Mouse (Mus musculus) forebrain, embryonic 16.5 days (tissue): ENCODE data around the gene Soat2. TPM values are rescaled to one million over a fixed set of nuclear protein-coding genes. Genes with fewer than 3 reads are reported as not detected.

Experiments
- ATAC-seq: fragments of 200-750 bp; cut with Nextera tagmentation; 2 replicates; pipeline ENCODE4 v1.8.0; 2017; ENCODE audit warnings: mild to moderate bottlenecking, moderate library complexity
- H3K27ac ChIP-seq: fragments of 300-500 bp; sonication (generic); 2 replicates; pipeline ENCODE4 v1.5.1; 2014; ENCODE audit warnings: low read length, control low read depth
- H3K27me3 ChIP-seq: fragments of 300-500 bp; sonication (generic); replicated peaks from 2 replicates; pipeline ENCODE4 v1.6.1; 2014; ENCODE audit warnings: low read length; ENCODE audit not compliant: control insufficient read depth, insufficient read depth
- H3K36me3 ChIP-seq: fragments of 300-500 bp; sonication (generic); 2 replicates; pipeline ENCODE4 v1.6.1; 2014; ENCODE audit not compliant: control insufficient read depth, insufficient read depth
- H3K4me1 ChIP-seq: fragments of 300-500 bp; sonication (generic); replicated peaks from 2 replicates; pipeline ENCODE4 v1.6.1; 2014; ENCODE audit warnings: low read length; ENCODE audit not compliant: control insufficient read depth, insufficient read depth
- H3K4me2 ChIP-seq: fragments of 300-500 bp; sonication (generic); 2 replicates; pipeline ENCODE4 v1.6.1; 2014; ENCODE audit warnings: mild to moderate bottlenecking, low read length, control low read depth
- H3K4me3 ChIP-seq: fragments of 300-500 bp; sonication (generic); replicated peaks from 2 replicates; pipeline ENCODE4 v1.5.1; 2014; ENCODE audit warnings: mild to moderate bottlenecking, low read length, control low read depth
- H3K9ac ChIP-seq: fragments of 300-500 bp; sonication (generic); replicated peaks from 2 replicates; pipeline ENCODE4 v1.6.1; 2014; ENCODE audit warnings: low read depth, low read length, control low read depth
- H3K9me3 ChIP-seq: fragments of 300-500 bp; sonication (generic); 2 replicates; pipeline ENCODE4 v1.6.1; 2016; ENCODE audit warnings: low read length; ENCODE audit not compliant: control insufficient read depth
- WGBS: fragments of 180-500 bp; shearing (Covaris S2); extraction: QIAGEN DNeasy Blood & Tissue Kit; methylation state at CpG from one replicate; pipeline ENCODE4 v1.1.7; 2014; 5-methylcytosine and 5-hydroxymethylcytosine counted together
- polyA plus RNA-seq: library from polyadenylated mRNA; unstranded; fragments of >200 nt; fragmentation: Nextera tagmentation; extraction: Ambion mirVana; gene quantifications from 2 replicates; pipeline ENCODE4 v1.2.1, GENCODE M21; 2015

The Soat2 gene
- polyA plus RNA-seq, 1 experiment from 2014 or later: not detected

GRCm38 (mm10) chr15:102105764-102106730, 44.3 kb upstream of the Soat2 start:
- Histone ChIP-seq H3K27me3 (peaks cover 11% of the 10 kb centered on the region; the same call in 1 of the 2 replicates), H3K27ac (no peak overlapping the region), H3K4me1 (peaks cover 27% of the 10 kb centered on the region), H3K4me2 (no peak overlapping the region; the same call in 1 of the 2 replicates), H3K4me3 (no peak overlapping the region), H3K36me3 (no peaks in the 10 kb centered on the region), H3K9ac (no peak overlapping the region), H3K9me3 (no peaks in the 10 kb centered on the region)
- 25% methylated on average over 18 of the region's 18 CpGs for WGBS
- no peak for ATAC-seq

GRCm38 (mm10) chr15:102106754-102107456, 43.4 kb upstream of the Soat2 start:
- Histone ChIP-seq H3K9me3 (no peaks in the 10 kb centered on the region), H3K27me3 (peaks cover 11% of the 10 kb centered on the region; the same call in 1 of the 2 replicates), H3K4me1 (peaks cover 27% of the 10 kb centered on the region), H3K9ac (0 out of 2 replicates have a peak overlapping the region, but pooled peaks have one; percentile 2), H3K4me3 (peak overlapping the region; percentile 13), H3K36me3 (no peaks in the 10 kb centered on the region), H3K27ac (no peak overlapping the region), H3K4me2 (peak overlapping the region; percentile 46)
- 4% methylated on average over 38 of the region's 38 CpGs for WGBS
- ATAC-seq: no peak

GRCm38 (mm10) chr15:102107689-102108573, 42.4 kb upstream of the Soat2 start:
- no peak overlapping the region for H3K4me2 ChIP-seq
- no peaks in the 10 kb centered on the region for H3K9me3 ChIP-seq
- H3K4me1 ChIP-seq: peaks cover 27% of the 10 kb centered on the region
- H3K27me3 ChIP-seq: peaks cover 11% of the 10 kb centered on the region; the same call in 1 of the 2 replicates
- H3K36me3 ChIP-seq: no peaks in the 10 kb centered on the region
- H3K4me3 ChIP-seq: no peak overlapping the region
- ATAC-seq: no peak; the same call in 1 of the 2 replicates
- 31% methylated on average over 13 of the region's 13 CpGs for WGBS
- H3K9ac ChIP-seq: no peak overlapping the region
- H3K27ac ChIP-seq: no peak overlapping the region

GRCm38 (mm10) chr15:102108651-102109525, 41.4 kb upstream of the Soat2 start:
- WGBS: 40% methylated on average over 18 of the region's 18 CpGs
- ATAC-seq: peak; percentile 41
- Histone ChIP-seq H3K36me3 (no peaks in the 10 kb centered on the region), H3K9ac (no peak overlapping the region), H3K27me3 (peaks cover 11% of the 10 kb centered on the region; the same call in 1 of the 2 replicates), H3K4me3 (no peak overlapping the region), H3K9me3 (no peaks in the 10 kb centered on the region), H3K27ac (no peak overlapping the region), H3K4me2 (no peak overlapping the region), H3K4me1 (peaks cover 21% of the 10 kb centered on the region)

GRCm38 (mm10) chr15:102110271-102110670, 40.1 kb upstream of the Soat2 start:
- no peak overlapping the region for H3K27ac ChIP-seq
- WGBS: 91% methylated on average over 7 of the region's 7 CpGs
- no peak overlapping the region for H3K9ac ChIP-seq
- peaks cover 18% of the 10 kb centered on the region for H3K4me1 ChIP-seq
- H3K36me3 ChIP-seq: no peaks in the 10 kb centered on the region
- H3K4me2 ChIP-seq: no peak overlapping the region
- no peaks in the 10 kb centered on the region for H3K9me3 ChIP-seq
- H3K4me3 ChIP-seq: no peak overlapping the region
- peaks cover 11% of the 10 kb centered on the region; the same call in 1 of the 2 replicates for H3K27me3 ChIP-seq
- no peak for ATAC-seq

GRCm38 (mm10) chr15:102110701-102111494, 39.4 kb upstream of the Soat2 start:
- H3K4me2 ChIP-seq: no peak overlapping the region
- no peaks in the 10 kb centered on the region for H3K9me3 ChIP-seq
- H3K27ac ChIP-seq: no peak overlapping the region
- ATAC-seq: no peak
- H3K36me3 ChIP-seq: no peaks in the 10 kb centered on the region
- WGBS: 76% methylated on average over 28 of the region's 29 CpGs
- peaks cover 15% of the 10 kb centered on the region for H3K4me1 ChIP-seq
- no peak overlapping the region for H3K9ac ChIP-seq
- peaks cover 8% of the 10 kb centered on the region; the same call in 1 of the 2 replicates for H3K27me3 ChIP-seq
- H3K4me3 ChIP-seq: no peak overlapping the region

GRCm38 (mm10) chr15:102111495-102111829, 38.9 kb upstream of the Soat2 start:
- no peak overlapping the region for H3K27ac ChIP-seq
- no peaks in the 10 kb centered on the region for H3K9me3 ChIP-seq
- no peak for ATAC-seq
- no peak overlapping the region for H3K4me3 ChIP-seq
- 76% methylated on average over 11 of the region's 11 CpGs for WGBS
- H3K9ac ChIP-seq: no peak overlapping the region
- H3K27me3 ChIP-seq: peaks cover 4% of the 10 kb centered on the region; the same call in 1 of the 2 replicates
- peaks cover 19% of the 10 kb centered on the region for H3K4me1 ChIP-seq
- H3K4me2 ChIP-seq: no peak overlapping the region
- H3K36me3 ChIP-seq: no peaks in the 10 kb centered on the region
